Mouse (Mus musculus): Measurements from ENCODE around the gene Rab11fip4.

DNA sequence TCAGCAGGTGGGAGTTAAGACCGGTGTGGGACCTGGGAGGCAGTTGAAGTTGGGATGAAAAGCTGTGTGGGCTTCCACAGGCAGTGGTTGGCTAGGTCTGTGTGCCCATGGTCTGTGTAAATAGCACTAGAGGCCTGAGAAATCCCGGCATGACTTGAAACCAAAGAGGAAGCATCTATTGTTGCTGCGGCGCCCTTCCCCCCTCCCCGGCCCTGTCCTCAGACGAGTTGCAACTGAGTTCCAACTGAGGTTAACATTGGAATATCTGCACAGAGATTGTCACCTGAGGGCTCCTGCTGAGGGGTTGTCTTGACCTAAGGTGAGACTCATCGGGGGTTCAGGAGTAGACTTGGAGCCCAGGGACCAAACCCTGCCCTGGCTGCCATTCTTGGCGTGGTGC is 82.7 kb downstream of the Rab11fip4 start:
- TF ChIP-seq CTCF (IDR thresholded peaks at IDR 0.05; ENCODE audit: low read depth) = no peak
- TF ChIP-seq EP300 (IDR thresholded peaks at IDR 0.05; ENCODE audit: low read depth) = no peak
